Mouse (Mus musculus): ENCODE data around the gene Kcne1. TPM values are rescaled to one million over a fixed set of nuclear protein-coding genes. Genes with fewer than 3 reads are reported as not detected.

The Kcne1 gene
- polyA plus RNA-seq, 1 experiment, result 0.33 TPM

GRCm38 (mm10) chr16:92302506-92302905 lies 56.8 kb downstream of the Kcne1 start:
- no peak for DNase-seq (ENCODE audit: low read depth)
- TF ChIP-seq CTCF (IDR thresholded peaks at IDR 0.05; ENCODE audit: borderline replicate concordance, extremely low read depth, insufficient read depth, insufficient read length), result no peak
- no peak for TF ChIP-seq POLR2A (IDR thresholded peaks at IDR 0.05; ENCODE audit: borderline replicate concordance, extremely low read depth, insufficient read depth, insufficient read length, poor library complexity, severe bottlenecking)

- DNase-seq (ENCODE audit: low read depth), result peak; percentile 65
- TF ChIP-seq POLR2A (IDR thresholded peaks at IDR 0.05; ENCODE audit: borderline replicate concordance, extremely low read depth, insufficient read depth, insufficient read length, poor library complexity, severe bottlenecking) (no peak), CTCF (IDR thresholded peaks at IDR 0.05; ENCODE audit: borderline replicate concordance, extremely low read depth, insufficient read depth, insufficient read length) (no peak)
Measured at GRCm38 (mm10) chr16:92301989-92302388, 57.3 kb downstream of the Kcne1 start.

GRCm38 (mm10) chr16:92301412-92301806 lies 57.9 kb downstream of the Kcne1 start:
- TF ChIP-seq CTCF (IDR thresholded peaks at IDR 0.05; ENCODE audit: borderline replicate concordance, extremely low read depth, insufficient read depth, insufficient read length), result no peak
- no peak for DNase-seq (ENCODE audit: low read depth)

GRCm38 (mm10) chr16:92300649-92301411 lies 58.4 kb downstream of the Kcne1 start, which contains the start of gene Smim11:
Smim11 (plus strand) TSS chr16:92301286.
- TF ChIP-seq CTCF (IDR thresholded peaks at IDR 0.05; ENCODE audit: borderline replicate concordance, extremely low read depth, insufficient read depth, insufficient read length) (no peak), POLR2A (IDR thresholded peaks at IDR 0.05; ENCODE audit: borderline replicate concordance, extremely low read depth, insufficient read depth, insufficient read length, poor library complexity, severe bottlenecking) (peak; percentile 55; the same call in 1 of the 2 replicates)
- DNase-seq (ENCODE audit: low read depth), result peak; percentile 100

Other genes with a start within 250 kb of the Kcne1 start
- 12.4 and 25.3 TPM in 2 replicates for gene Kcne2, start 67.1 kb downstream of the Kcne1 start, polyA plus RNA-seq (2012; rRNA removed)
- gene Smim11, start 58.2 kb downstream of the Kcne1 start, polyA plus RNA-seq (2012; rRNA removed), result 32.6 and 45.5 TPM in 2 replicates
- gene Fam243, start 38.0 kb downstream of the Kcne1 start, polyA plus RNA-seq (2012; rRNA removed), result 0.08 and 0.25 TPM in 2 replicates
- 47.7 and 64.6 TPM in 2 replicates for gene Rcan1, start 111.4 kb upstream of the Kcne1 start, polyA plus RNA-seq (2012; rRNA removed)
- 6.1 and 14.3 TPM in 2 replicates for gene Clic6, start 126.3 kb upstream of the Kcne1 start, polyA plus RNA-seq (2012; rRNA removed)